Mouse (Mus musculus) gastrocnemius, adult 18-20 months (tissue): ENCODE results near the gene Evpl. TPM values are rescaled to one million over a fixed set of nuclear protein-coding genes. Genes with fewer than 3 reads are reported as not detected.

ENCODE experiments used
- DNase-seq: peaks from one replicate; pipeline ENCODE4 v3.0.0; 2021; ENCODE audit warnings: low spot score
- total RNA-seq, 2 experiments: library from RNA; stranded (reverse); gene quantifications; 2 replicates each; pipeline ENCODE4 v1.2.3; 2021

Evpl gene
- total RNA-seq, 2 experiments from 2014 or later, result 0.02 to 0.07 TPM

- no peak for DNase-seq
Measured at GRCm38 (mm10) chr11:116255090-116255981, 17.5 kb upstream of the Evpl start.

- no peak for DNase-seq
Measured at GRCm38 (mm10) chr11:116254627-116255026, 16.8 kb upstream of the Evpl start.

GRCm38 (mm10) chr11:116253076-116253600 is 15.3 kb upstream of the Evpl start:
- no peak for DNase-seq

- no peak for DNase-seq
Measured at GRCm38 (mm10) chr11:116250898-116251297, 13.0 kb upstream of the Evpl start.

- DNase-seq, result no peak
Measured at GRCm38 (mm10) chr11:116247502-116248222, 9.8 kb upstream of the Evpl start.

GRCm38 (mm10) chr11:116245616-116246015 is 7.7 kb upstream of the Evpl start:
- DNase-seq, result no peak

GRCm38 (mm10) chr11:116244580-116244979 is 6.7 kb upstream of the Evpl start:
- DNase-seq, result no peak

- DNase-seq, result no peak
Measured at GRCm38 (mm10) chr11:116241744-116242235, 3.9 kb upstream of the Evpl start.

GRCm38 (mm10) chr11:116239797-116240196 is 1.9 kb upstream of the Evpl start:
- DNase-seq, result no peak

GRCm38 (mm10) chr11:116234901-116235300 is 3.0 kb downstream of the Evpl start:
- DNase-seq, result no peak

- no peak for DNase-seq
Measured at GRCm38 (mm10) chr11:116232427-116232826, 5.5 kb downstream of the Evpl start.

GRCm38 (mm10) chr11:116228699-116229098 is 9.2 kb downstream of the Evpl start:
- DNase-seq, result no peak

- DNase-seq, result peak; percentile 80
Measured at GRCm38 (mm10) chr11:116226414-116226813, 11.5 kb downstream of the Evpl start.

- DNase-seq, result no peak
Measured at GRCm38 (mm10) chr11:116222740-116223059, 15.2 kb downstream of the Evpl start.

GRCm38 (mm10) chr11:116221931-116222739 is 15.7 kb downstream of the Evpl start:
- no peak for DNase-seq

- DNase-seq, result peak; percentile 69
Measured at GRCm38 (mm10) chr11:116219885-116220284, 18.0 kb downstream of the Evpl start.

GRCm38 (mm10) chr11:116218737-116219400 is 19.0 kb downstream of the Evpl start:
- DNase-seq, result peak; percentile 67

- DNase-seq, result peak; percentile 32
Measured at GRCm38 (mm10) chr11:116218263-116218662, 19.6 kb downstream of the Evpl start.

GRCm38 (mm10) chr11:116216549-116216948 is 21.3 kb downstream of the Evpl start:
- DNase-seq, result no peak

- no peak for DNase-seq
Measured at GRCm38 (mm10) chr11:116215991-116216390, 21.9 kb downstream of the Evpl start.

GRCm38 (mm10) chr11:116215181-116215580 is 22.7 kb downstream of the Evpl start:
- DNase-seq, result no peak
